Comparison of ENCODE assay signal across 8 mouse cellular contexts in the genomic region with DNA sequence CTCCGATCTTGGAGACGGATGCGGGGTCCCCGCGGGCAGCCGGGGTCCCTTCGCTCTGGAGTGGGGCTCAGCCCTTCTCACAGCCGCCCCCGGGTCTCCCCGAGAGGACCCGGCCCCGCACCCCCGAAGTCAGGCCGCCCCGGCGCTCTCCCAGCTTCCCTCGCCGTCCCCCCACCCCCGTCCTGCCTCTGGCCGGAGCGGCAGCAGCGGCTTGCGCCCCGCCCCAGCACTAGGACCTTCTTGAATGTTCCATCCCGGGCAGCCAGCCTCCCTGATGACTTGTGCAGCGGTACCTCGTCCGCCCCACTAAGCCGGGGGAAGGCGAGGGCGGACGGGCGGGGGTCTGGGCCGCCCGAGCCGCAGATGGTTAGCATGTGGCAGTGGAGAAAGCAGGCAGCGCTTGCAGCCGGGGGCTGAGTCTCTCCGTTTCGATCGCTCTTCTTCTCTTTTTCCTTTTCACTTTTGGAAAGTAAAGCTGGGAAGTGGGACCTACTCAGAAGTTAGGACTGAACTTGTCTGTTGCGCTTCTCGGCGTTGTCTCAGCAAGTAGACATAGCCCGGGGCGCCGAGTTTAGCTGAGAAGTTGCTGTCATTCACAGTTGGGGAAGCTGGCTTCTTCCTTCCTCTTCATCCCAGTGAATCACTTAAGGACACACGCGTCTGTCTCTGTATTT. TPM values are rescaled to one million over a fixed set of nuclear protein-coding genes. Genes with fewer than 3 reads are reported as not detected.
DNase-seq lines count a peak whose midpoint lies in the region; ATAC-seq lines count a peak whose summit lies in the region.

No protein-coding gene starts in this region.

- peaks cover 6% of the 10 kb centered on the region for H3K4me1 ChIP-seq in neural tube, embryonic 11.5 days (ENCODE audit: control insufficient read depth, insufficient read depth, low read length)
- H3K4me1 ChIP-seq in forebrain, embryonic 13.5 days: peaks cover 33% of the 10 kb centered on the region
- H3K4me1 ChIP-seq in liver, embryonic 12.5 days: peaks cover 44% of the 10 kb centered on the region
- H3K4me1 ChIP-seq in neural tube, embryonic 12.5 days: peaks cover 10% of the 10 kb centered on the region

- H3K27ac ChIP-seq in neural tube, embryonic 11.5 days (ENCODE audit: low read depth, low read length): peak overlapping the region; percentile 85
- H3K27ac ChIP-seq in forebrain, embryonic 13.5 days: peak overlapping the region; percentile 90
- H3K27ac ChIP-seq in liver, embryonic 12.5 days: peak overlapping the region; percentile 94
- peak overlapping the region; percentile 95 for H3K27ac ChIP-seq in neural tube, embryonic 12.5 days

- ATAC-seq in neural tube, embryonic 11.5 days (ENCODE audit: insufficient read depth, low FRiP score, low TSS enrichment): peak; percentile 66
- ATAC-seq in forebrain, embryonic 13.5 days: peak; percentile 73
- ATAC-seq in liver, embryonic 12.5 days: peak; percentile 70
- peak; percentile 84 for ATAC-seq in neural tube, embryonic 12.5 days (ENCODE audit: low FRiP score, low read depth)

- H3K4me2 ChIP-seq in neural tube, embryonic 11.5 days (ENCODE audit: low read depth): peak overlapping the region; percentile 70
- peak overlapping the region; percentile 87 for H3K4me2 ChIP-seq in forebrain, embryonic 13.5 days
- H3K4me2 ChIP-seq in liver, embryonic 12.5 days: peak overlapping the region; percentile 91
- peak overlapping the region; percentile 85 for H3K4me2 ChIP-seq in neural tube, embryonic 12.5 days (replicated peaks)

- H3K4me3 ChIP-seq in neural tube, embryonic 11.5 days (ENCODE audit: low read depth, low read length): peak overlapping the region; percentile 54
- peak overlapping the region; percentile 77 for H3K4me3 ChIP-seq in forebrain, embryonic 13.5 days
- peak overlapping the region; percentile 90 for H3K4me3 ChIP-seq in liver, embryonic 12.5 days
- peak overlapping the region; percentile 83 for H3K4me3 ChIP-seq in neural tube, embryonic 12.5 days

- H3K9me3 ChIP-seq in neural tube, embryonic 11.5 days (ENCODE audit: control insufficient read depth, low read length): no peaks in the 10 kb centered on the region
- no peaks in the 10 kb centered on the region for H3K9me3 ChIP-seq in forebrain, embryonic 13.5 days (replicated peaks)
- no peaks in the 10 kb centered on the region for H3K9me3 ChIP-seq in liver, embryonic 12.5 days (replicated peaks)
- no peaks in the 10 kb centered on the region for H3K9me3 ChIP-seq in neural tube, embryonic 12.5 days

- WGBS in neural tube, embryonic 11.5 days: under 1% methylated on average over 49 of the region's 49 CpGs
- WGBS in forebrain, embryonic 13.5 days: under 1% methylated on average over 48 of the region's 49 CpGs
- 1% methylated on average over 48 of the region's 49 CpGs for WGBS in liver, embryonic 12.5 days (ENCODE audit: insufficient replicate concordance)
- WGBS in neural tube, embryonic 12.5 days: under 1% methylated on average over 49 of the region's 49 CpGs

- DNase-seq in neural tube, embryonic 11.5 days (ENCODE audit: low spot score): no peak
- DNase-seq in neural tube, embryonic 10.5 days (ENCODE audit: extremely low spot score, low spot score): no peak
- peak; percentile 32 for DNase-seq in adrenal gland, adult 8-10 months
- DNase-seq in hindlimb bud, embryonic 11.5 days (ENCODE audit: extremely low spot score, low read depth, low spot score): peak; percentile 20
- DNase-seq in cerebellum, postnatal 25 days: no peak

- H3K9ac ChIP-seq in neural tube, embryonic 11.5 days (ENCODE audit: low read length): peak overlapping the region; percentile 76
- H3K9ac ChIP-seq in forebrain, embryonic 13.5 days: peak overlapping the region; percentile 93
- H3K9ac ChIP-seq in liver, embryonic 12.5 days: peak overlapping the region; percentile 98
- H3K9ac ChIP-seq in neural tube, embryonic 12.5 days: peak overlapping the region; percentile 94

- H3K36me3 ChIP-seq in neural tube, embryonic 11.5 days (ENCODE audit: control insufficient read depth, insufficient read depth, low read length): no peaks in the 10 kb centered on the region
- H3K36me3 ChIP-seq in forebrain, embryonic 13.5 days (ENCODE audit: poor library complexity, severe bottlenecking): no peaks in the 10 kb centered on the region
- 0 out of 2 replicates have a peak, but pooled peaks cover 1% of the 10 kb centered on the region for H3K36me3 ChIP-seq in liver, embryonic 12.5 days
- H3K36me3 ChIP-seq in neural tube, embryonic 12.5 days: no peaks in the 10 kb centered on the region; the same call in 1 of the 2 replicates

- H3K27me3 ChIP-seq in neural tube, embryonic 11.5 days (ENCODE audit: control insufficient read depth, insufficient read depth, low read length): no peaks in the 10 kb centered on the region
- H3K27me3 ChIP-seq in forebrain, embryonic 13.5 days: no peaks in the 10 kb centered on the region
- no peaks in the 10 kb centered on the region for H3K27me3 ChIP-seq in liver, embryonic 12.5 days (replicated peaks)
- no peaks in the 10 kb centered on the region for H3K27me3 ChIP-seq in neural tube, embryonic 12.5 days (replicated peaks)

RNA-seq across cellular contexts. Expression of a gene that starts 0.5 kb away (rescaled TPM):
- polyA plus RNA-seq in neural tube, embryonic 11.5 days (2014; fragmentation: Nextera tagmentation; extraction: Ambion mirVana): 52.5 and 56.1 TPM in 2 replicates
- total RNA-seq in adrenal gland, adult 8-10 months (2022): 10 to 100 TPM; 32.5 to 73.9 (median 37.1) TPM
- 25.9 and 26.9 TPM in 2 replicates for polyA plus RNA-seq in forebrain, embryonic 13.5 days (2015; fragmentation: Nextera tagmentation; extraction: Ambion mirVana)
- 24.7 and 27.4 TPM in 2 replicates for polyA plus RNA-seq in liver, embryonic 12.5 days (2016; fragmentation: Nextera tagmentation; extraction: Ambion mirVana)
- polyA plus RNA-seq in neural tube, embryonic 12.5 days (2016; fragmentation: Nextera tagmentation; extraction: Ambion mirVana): 39.8 and 42.6 TPM in 2 replicates

Comparison
In these comparisons a context has a peak if more than half of its experiments do, and no peak if none do; other contexts are left out.
1. DNase-seq: peak in adrenal gland, adult 8-10 months (single experiment) and hindlimb bud, embryonic 11.5 days (single experiment); none in neural tube, embryonic 11.5 days (single experiment), neural tube, embryonic 10.5 days (single experiment) and cerebellum, postnatal 25 days (0 of 2).
2. Peak in every context shown above with its lines, with median percentiles within 50 percentile points of each other: ATAC-seq, H3K27ac ChIP-seq, H3K4me2 ChIP-seq, H3K4me3 ChIP-seq and H3K9ac ChIP-seq.